12 mouse cellular contexts compared by ENCODE assay signal in the genomic region with DNA sequence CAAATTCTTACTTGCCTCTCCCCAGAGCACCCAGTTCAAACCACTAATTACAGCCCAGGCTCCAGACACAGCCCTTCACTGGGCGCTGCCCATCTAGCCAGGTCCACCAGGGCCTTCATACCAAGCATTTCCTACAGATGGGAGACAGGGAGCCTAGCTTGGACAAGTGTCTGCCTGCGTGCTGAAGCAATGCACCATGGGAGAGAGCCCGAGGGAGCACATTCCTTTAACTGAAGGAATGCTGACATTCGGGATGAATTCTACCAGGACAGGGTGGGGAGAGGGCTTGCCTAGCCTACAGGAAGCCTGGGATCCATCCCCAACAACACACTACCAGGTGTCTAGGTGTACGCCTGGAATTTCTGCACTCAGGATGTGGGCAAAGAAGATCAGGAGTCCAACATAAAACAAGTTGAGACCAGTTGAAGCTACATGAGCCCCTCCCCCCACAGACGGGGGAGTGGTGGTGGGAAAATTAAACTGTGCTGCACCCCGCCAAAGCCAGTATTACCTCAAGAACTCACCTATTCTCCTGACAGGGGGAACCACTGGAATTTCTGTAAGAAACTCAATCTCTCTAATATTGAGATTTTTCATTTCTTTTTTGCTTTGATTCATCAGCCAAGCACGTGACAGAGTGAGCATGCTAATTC.
DNase-seq lines count a peak whose midpoint lies in the region; ATAC-seq and TF ChIP-seq lines count a peak whose summit lies in the region.
"Had no signal": no experiment of that assay in that cellular context is flagged by ENCODE, and none has a peak within 500 bp of the region (broad histone marks: within the 10 kb centered on the region; RNA-seq: fewer than 3 reads in every experiment).

No protein-coding gene starts in this region.

- H3K9me3 ChIP-seq in forebrain, embryonic 15.5 days: no peaks in the 10 kb centered on the region
- H3K9me3 ChIP-seq in forebrain, embryonic 11.5 days (ENCODE audit: control insufficient read depth, low read length): no peaks in the 10 kb centered on the region
- no peaks in the 10 kb centered on the region for H3K9me3 ChIP-seq in lung, embryonic 16.5 days (ENCODE audit: control insufficient read depth, low read length)
- no peaks in the 10 kb centered on the region for H3K9me3 ChIP-seq in stomach, embryonic 15.5 days

- DNase-seq in forebrain, embryonic 11.5 days (ENCODE audit: low spot score): no peak
- DNase-seq in lung, adult 2 months: no peak
- DNase-seq in kidney, adult 2 months: peak; percentile 66
- no peak for DNase-seq in gastrocnemius, postnatal 10 days
- no peak for DNase-seq in thymus, postnatal 0 days (ENCODE audit: low spot score)
- DNase-seq: liver; retina, postnatal 1 day; thymus, postnatal 36 days had no signal

- TF ChIP-seq CTCF in lung, adult 2 months (IDR thresholded peaks at IDR 0.05; ENCODE audit: insufficient read depth, low read length): no peak
- no peak for TF ChIP-seq CTCF in kidney, adult 2 months (conservative IDR thresholded peaks at IDR 0.05; ENCODE audit: insufficient read depth, insufficient read length, low read depth, low read length)

- 82% methylated on average over 8 of the region's 8 CpGs for WGBS in forebrain, embryonic 15.5 days
- WGBS in forebrain, embryonic 11.5 days: 84% methylated on average over 8 of the region's 8 CpGs
- WGBS in lung, embryonic 16.5 days: 49% methylated on average over 8 of the region's 8 CpGs
- WGBS in lung, adult 2 months: 68% methylated on average over 8 of the region's 8 CpGs
- 37% methylated on average over 8 of the region's 8 CpGs for WGBS in kidney, adult 2 months
- WGBS in stomach, embryonic 15.5 days: 64% methylated on average over 8 of the region's 8 CpGs

- peak overlapping the region; percentile 70 for H3K27ac ChIP-seq in forebrain, embryonic 15.5 days (replicated peaks)
- H3K27ac ChIP-seq in forebrain, embryonic 11.5 days (ENCODE audit: low read depth, low read length): no peak overlapping the region
- peak overlapping the region; percentile 30; the same call in 1 of the 2 replicates for H3K27ac ChIP-seq in lung, embryonic 16.5 days (ENCODE audit: low read length)
- peak overlapping the region; percentile 12; the same call in 1 of the 2 replicates for H3K27ac ChIP-seq in kidney, adult 2 months (ENCODE audit: insufficient read depth, low read depth, low read length)
- H3K27ac ChIP-seq in stomach, embryonic 15.5 days: peak overlapping the region; percentile 60
- H3K27ac ChIP-seq: hindbrain, embryonic 14.5 days had no signal

- H3K4me3 ChIP-seq in forebrain, embryonic 15.5 days: no peak overlapping the region
- no peak overlapping the region for H3K4me3 ChIP-seq in forebrain, embryonic 11.5 days (ENCODE audit: low read depth, low read length)
- H3K4me3 ChIP-seq in lung, embryonic 16.5 days (ENCODE audit: low read length): no peak overlapping the region
- H3K4me3 ChIP-seq in lung, adult 2 months (replicated peaks; ENCODE audit: extremely low read depth, low read depth, low read length): no peak overlapping the region
- H3K4me3 ChIP-seq in kidney, adult 2 months (ENCODE audit: insufficient read depth, low read depth, low read length): no peak overlapping the region
- no peak overlapping the region for H3K4me3 ChIP-seq in stomach, embryonic 15.5 days (replicated peaks)

- peaks cover 53% of the 10 kb centered on the region for H3K36me3 ChIP-seq in forebrain, embryonic 15.5 days
- H3K36me3 ChIP-seq in forebrain, embryonic 11.5 days (ENCODE audit: control insufficient read depth, insufficient read depth, low read length): peaks cover 8% of the 10 kb centered on the region; the same call in 1 of the 2 replicates
- H3K36me3 ChIP-seq in lung, embryonic 16.5 days (ENCODE audit: control insufficient read depth, insufficient read depth, low read length): peaks cover 43% of the 10 kb centered on the region
- H3K36me3 ChIP-seq in kidney, adult 2 months (ENCODE audit: control insufficient read depth, insufficient read depth, low read length): peaks cover 12% of the 10 kb centered on the region
- H3K36me3 ChIP-seq in stomach, embryonic 15.5 days: peaks cover 46% of the 10 kb centered on the region

- no peaks in the 10 kb centered on the region for H3K27me3 ChIP-seq in forebrain, embryonic 15.5 days
- H3K27me3 ChIP-seq in forebrain, embryonic 11.5 days (ENCODE audit: control insufficient read depth, insufficient read depth, low read length): no peaks in the 10 kb centered on the region
- H3K27me3 ChIP-seq in lung, embryonic 16.5 days (ENCODE audit: control insufficient read depth, insufficient read depth, low read depth, low read length): no peaks in the 10 kb centered on the region
- H3K27me3 ChIP-seq in kidney, adult 2 months (replicated peaks; ENCODE audit: control insufficient read depth, insufficient read depth, low read length): no peaks in the 10 kb centered on the region
- H3K27me3 ChIP-seq in stomach, embryonic 15.5 days (replicated peaks): no peaks in the 10 kb centered on the region

- H3K9ac ChIP-seq in forebrain, embryonic 15.5 days (replicated peaks): no peak overlapping the region
- H3K9ac ChIP-seq in forebrain, embryonic 11.5 days (ENCODE audit: low read length): no peak overlapping the region
- H3K9ac ChIP-seq in lung, embryonic 16.5 days (ENCODE audit: low read length): no peak overlapping the region
- H3K9ac ChIP-seq in stomach, embryonic 15.5 days: no peak overlapping the region
- H3K9ac ChIP-seq: hindbrain, embryonic 14.5 days had no signal

- H3K4me1 ChIP-seq in forebrain, embryonic 15.5 days: peaks cover 24% of the 10 kb centered on the region
- no peaks in the 10 kb centered on the region for H3K4me1 ChIP-seq in forebrain, embryonic 11.5 days (replicated peaks; ENCODE audit: control insufficient read depth, insufficient read depth, low read length)
- no peaks in the 10 kb centered on the region; the same call in 1 of the 2 replicates for H3K4me1 ChIP-seq in lung, embryonic 16.5 days (replicated peaks; ENCODE audit: control insufficient read depth, insufficient read depth, low read length)
- no peaks in the 10 kb centered on the region for H3K4me1 ChIP-seq in lung, adult 2 months (ENCODE audit: control insufficient read depth, insufficient read depth, low read length)
- peaks cover 26% of the 10 kb centered on the region for H3K4me1 ChIP-seq in kidney, adult 2 months (ENCODE audit: control insufficient read depth, insufficient read depth, low read length)
- 0 out of 2 replicates have a peak, but pooled peaks cover 7% of the 10 kb centered on the region for H3K4me1 ChIP-seq in stomach, embryonic 15.5 days

- no peak overlapping the region for H3K4me2 ChIP-seq in forebrain, embryonic 15.5 days (replicated peaks)
- no peak overlapping the region for H3K4me2 ChIP-seq in forebrain, embryonic 11.5 days (ENCODE audit: low read depth, low read length, severe bottlenecking)
- H3K4me2 ChIP-seq in lung, embryonic 16.5 days (ENCODE audit: low read depth, low read length): no peak overlapping the region
- H3K4me2 ChIP-seq in stomach, embryonic 15.5 days: no peak overlapping the region
- H3K4me2 ChIP-seq: hindbrain, embryonic 14.5 days had no signal

- no peak for TF ChIP-seq POLR2A in lung, adult 2 months (IDR thresholded peaks at IDR 0.05; ENCODE audit: borderline replicate concordance, extremely low read depth, low read depth, low read length)
- TF ChIP-seq POLR2A in kidney, adult 2 months (IDR thresholded peaks at IDR 0.05; ENCODE audit: low read depth, low read length): no peak

- no peak for ATAC-seq in forebrain, embryonic 15.5 days (replicated peaks)
- no peak for ATAC-seq in forebrain, embryonic 11.5 days (replicated peaks; ENCODE audit: low FRiP score)
- ATAC-seq in lung, embryonic 16.5 days (ENCODE audit: low read depth): peak; percentile 52; the same call in 1 of the 2 replicates
- ATAC-seq in stomach, embryonic 15.5 days (ENCODE audit: insufficient read depth, low FRiP score, low read depth): peak; percentile 34; the same call in 1 of the 2 replicates

Comparison
In these comparisons a context has a peak if more than half of its experiments do, and no peak if none do; other contexts are left out.
1. ATAC-seq: peak in lung, embryonic 16.5 days (single experiment) and stomach, embryonic 15.5 days (single experiment); none in forebrain, embryonic 15.5 days (single experiment) and forebrain, embryonic 11.5 days (single experiment).